Mouse (Mus musculus): ENCODE data around the gene Kdm4b.

Kdm4b gene

DNA sequence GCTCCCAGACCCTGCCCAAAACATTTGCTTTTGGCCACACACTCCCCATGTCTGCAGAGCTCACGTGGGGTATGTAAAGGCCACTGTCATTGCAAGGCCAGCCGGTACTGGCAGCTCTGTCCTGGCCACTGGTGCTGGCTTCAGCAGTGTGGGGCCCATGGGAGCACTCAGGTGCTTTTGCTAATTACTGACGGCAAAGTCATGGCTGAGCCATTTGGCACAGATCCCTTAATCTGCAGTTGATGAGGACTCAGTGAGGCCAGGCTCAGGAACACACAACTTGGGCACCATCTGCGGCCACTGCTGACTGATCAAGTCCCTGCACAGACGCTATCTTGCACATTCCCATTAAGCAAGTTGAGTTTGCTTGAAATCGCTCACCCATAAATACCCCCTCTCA lies 59.0 kb downstream of the Kdm4b start:
- no peak for DNase-seq (ENCODE audit: extremely low read depth, low read depth)

DNA sequence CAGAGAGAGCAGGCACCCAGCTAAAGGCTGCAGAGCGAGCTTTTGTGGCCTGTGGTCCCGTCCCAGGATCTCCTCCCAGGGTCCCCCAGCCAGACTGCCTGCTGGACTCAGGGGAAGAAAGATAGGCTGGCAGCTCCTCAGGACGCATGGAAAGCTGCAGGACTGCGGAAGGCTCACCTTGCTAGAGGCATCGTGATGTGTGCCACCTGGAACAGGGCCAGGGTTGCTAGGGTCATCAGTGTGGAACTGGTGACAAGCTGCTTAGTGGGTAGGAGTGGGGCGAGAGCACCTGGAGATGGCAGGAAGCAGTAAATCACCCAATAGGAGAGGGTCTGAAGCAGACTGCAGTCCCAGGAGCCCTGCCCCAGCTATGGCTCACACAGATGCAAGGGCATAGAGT lies 61.8 kb downstream of the Kdm4b start:
- DNase-seq (ENCODE audit: extremely low read depth, low read depth), result no peak

DNA sequence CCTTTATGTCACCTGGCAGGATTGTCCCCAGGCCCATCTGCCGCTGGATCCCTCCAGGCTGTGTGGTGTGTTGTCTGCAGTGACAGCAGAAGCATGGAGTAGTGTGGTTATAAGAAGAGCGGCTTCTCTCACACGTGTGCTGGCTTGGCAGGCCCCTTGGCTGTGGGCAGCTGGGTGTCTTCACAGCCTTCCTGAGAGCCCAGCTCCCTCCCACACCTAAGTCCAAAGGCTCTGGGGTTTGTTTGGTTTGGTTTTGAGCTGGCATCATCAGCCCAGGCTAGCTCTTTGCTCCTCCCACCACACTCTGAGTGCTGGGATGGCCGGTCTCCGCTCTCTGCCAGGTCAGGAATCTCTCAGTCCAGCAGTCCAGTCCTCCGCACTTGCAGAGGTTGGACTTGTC lies 67.4 kb downstream of the Kdm4b start:
- no peak for DNase-seq (ENCODE audit: extremely low read depth, low read depth)

DNA sequence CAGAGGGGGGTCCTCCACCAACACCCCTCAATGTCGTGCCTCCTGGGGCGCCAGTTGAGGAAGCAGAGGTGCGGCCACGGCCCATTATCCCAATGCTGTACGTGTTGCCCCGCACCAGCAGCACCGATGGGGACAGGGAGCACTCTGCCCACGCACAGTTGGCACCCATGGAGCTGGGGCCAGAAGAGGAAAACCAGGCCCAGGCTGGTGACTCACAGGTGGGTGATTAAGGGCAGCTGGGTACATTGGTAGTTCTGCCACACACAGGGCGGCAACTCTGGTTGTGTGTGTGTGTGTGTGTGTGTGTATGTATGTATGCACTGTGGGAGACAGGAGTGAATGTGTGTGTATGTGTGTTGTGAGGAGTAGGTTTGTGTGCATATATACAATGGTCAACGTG lies 68.0 kb downstream of the Kdm4b start:
- no peak for DNase-seq (ENCODE audit: extremely low read depth, low read depth)

DNA sequence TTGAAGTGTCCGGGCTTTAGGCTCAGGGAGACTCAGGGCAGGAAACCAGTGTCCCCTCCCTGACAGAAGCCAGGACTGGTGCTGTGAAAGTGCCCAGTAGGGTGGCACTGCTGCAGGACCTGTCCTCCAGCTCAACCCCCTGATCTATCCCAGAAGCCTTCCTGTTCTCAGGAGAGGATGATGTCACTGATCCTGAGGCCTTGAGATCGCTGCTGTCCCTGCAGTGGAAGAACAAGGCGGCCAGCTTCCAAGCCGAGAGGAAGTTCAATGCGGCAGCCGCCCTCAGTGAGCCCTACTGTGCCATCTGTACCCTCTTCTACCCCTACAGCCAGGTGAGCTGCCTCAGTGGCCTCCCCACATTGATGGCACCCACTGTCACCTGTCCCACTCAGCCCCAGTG lies 70.2 kb downstream of the Kdm4b start:
- DNase-seq (ENCODE audit: extremely low read depth, low read depth), result no peak

DNA sequence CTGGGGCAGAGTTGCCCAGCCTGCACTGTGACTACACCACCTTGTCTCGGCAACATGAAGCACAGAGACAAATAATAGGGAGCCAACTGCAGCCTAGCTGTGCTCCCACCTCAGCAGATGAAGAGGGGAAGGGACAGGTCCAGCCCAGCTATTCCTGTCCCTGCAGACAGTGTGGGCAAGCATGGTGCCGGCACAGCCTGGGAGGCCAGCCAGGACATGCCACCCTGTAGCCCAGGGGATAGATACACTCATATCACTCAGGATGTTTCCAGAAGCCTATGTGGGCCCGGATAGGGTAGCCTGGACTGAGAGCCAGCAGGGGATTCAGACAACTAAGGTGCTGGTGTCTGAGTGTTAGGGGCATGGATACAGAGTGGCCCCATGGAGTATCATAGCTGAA lies 74.4 kb downstream of the Kdm4b start:
- DNase-seq (ENCODE audit: extremely low read depth, low read depth), result no peak

DNA sequence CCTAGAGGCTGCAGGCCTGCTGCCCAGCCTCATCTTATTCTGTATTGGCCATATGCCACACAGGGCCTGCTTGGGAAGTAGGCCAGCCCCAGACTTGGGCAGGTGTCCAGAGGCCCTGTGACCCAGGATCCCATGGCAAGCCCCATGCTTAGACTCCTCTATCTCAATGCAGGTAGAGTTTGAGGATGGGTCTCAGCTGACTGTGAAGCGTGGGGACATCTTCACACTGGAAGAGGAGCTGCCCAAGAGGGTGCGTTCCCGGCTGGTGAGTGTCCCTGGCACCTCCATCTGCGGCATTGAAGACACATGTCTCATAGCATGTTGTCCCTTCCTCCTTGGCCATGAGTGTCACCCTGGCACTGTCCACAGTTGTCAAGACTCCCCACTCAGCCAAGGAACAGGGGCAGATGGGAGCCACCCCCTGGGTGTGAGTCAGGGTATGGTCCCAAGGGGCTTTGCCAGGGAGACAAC lies 75.2 kb downstream of the Kdm4b start:
- no peak for DNase-seq (ENCODE audit: extremely low read depth, low read depth)

DNA sequence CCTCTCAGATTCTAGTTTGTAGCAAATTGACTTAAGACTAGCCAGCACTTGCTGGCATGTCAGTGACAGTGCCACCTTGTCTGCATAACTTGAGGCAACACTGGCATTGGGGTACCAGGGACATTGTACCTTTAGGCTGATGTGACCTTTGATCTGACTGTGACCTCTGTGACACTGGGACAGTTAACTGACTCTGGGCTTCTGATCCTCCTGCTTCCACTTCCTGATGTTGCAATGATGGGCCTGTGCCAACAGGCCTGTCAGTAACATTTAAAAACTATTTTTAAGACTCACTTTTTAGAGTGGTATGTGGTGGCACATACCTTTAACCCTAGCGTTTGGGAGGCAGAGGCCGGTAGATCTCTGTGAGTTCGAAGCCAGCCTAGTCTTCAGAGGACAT lies 79.5 kb downstream of the Kdm4b start:
- DNase-seq (ENCODE audit: extremely low read depth, low read depth), result no peak

DNA sequence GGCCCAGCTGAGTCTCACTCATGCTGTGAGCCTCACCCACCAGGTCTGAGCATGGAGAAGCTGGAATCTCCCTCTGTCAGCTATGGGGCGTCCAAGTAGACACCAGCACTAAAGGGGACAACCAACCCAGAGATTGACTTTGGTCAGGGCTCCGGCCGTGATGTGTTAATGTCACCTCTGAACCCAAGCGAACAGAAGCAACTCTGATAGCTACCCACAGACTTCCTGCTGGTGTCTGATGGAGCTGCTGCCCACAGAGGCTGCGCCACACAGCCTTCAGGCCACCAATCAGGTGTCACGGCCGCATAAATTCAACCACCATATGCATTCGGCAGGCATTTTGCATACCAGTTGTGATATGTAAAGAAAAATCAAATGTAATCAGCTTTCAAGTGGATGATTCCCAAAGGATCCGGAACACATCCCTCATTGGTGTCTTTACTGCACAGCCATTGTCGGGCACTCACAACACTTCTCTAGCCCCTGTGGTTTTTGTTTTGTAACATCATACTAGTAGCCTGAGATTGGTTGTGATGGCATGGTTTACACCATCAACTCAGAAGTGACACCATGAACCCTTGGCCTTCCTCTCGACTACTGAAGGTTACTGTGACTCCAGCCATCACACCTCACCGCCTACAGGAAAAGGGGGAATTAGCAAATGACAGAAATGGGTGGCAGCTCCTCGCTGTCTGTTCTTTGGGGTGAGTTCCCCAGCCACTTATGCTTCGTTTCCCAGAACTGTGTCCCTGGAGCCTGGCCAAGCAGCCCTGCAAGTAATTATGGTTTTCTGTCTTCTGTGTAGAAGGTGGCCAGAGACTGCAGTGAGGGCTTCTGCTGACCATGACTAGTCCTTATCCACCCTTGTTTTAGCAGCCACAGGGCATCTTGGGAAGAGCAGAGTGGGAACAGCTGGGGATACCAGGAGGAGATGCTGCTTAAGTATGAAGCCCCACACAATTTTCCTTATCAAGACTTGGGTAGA lies 80.3 kb downstream of the Kdm4b start:
- DNase-seq (ENCODE audit: extremely low read depth, low read depth), result no peak

DNA sequence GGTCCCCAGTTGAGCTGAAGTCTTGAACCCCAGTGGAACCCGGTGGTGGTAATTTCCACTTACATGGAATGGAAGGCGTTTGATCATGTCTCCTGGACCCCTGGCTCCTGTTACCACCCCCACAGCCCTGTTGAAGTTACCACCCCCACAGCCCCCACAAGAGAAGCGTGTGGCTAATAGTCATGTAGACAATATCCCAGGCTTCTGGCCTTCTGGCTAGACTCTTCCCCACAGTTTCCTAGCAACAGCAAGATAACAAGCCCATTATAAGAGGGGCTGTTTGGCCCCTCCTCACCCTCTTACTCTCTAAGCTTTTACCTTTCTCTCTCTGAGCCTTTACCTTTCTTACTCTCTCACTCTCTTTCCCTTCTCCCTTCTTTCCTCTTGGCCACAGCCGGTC lies 81.0 kb downstream of the Kdm4b start:
- no peak for DNase-seq (ENCODE audit: extremely low read depth, low read depth)

DNA sequence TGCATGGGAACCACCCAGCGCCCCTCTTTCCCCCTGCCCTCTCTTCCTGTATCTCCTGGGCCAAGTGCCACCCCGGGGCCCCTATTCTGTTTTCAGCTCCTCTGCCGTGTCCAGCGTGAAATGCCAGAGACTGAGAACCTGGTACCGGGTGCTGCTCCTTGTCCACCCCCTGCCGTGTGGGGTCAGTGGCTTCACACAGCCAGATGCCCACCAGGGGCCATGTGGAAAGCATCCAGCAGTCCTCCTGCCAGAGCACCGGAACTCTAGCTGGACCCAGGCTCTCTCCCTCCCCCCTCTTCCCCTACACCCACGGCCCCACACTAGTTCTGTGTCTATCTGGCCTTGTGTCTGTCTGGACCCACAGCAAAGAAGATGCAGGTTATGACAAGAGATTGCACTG lies 81.5 kb downstream of the Kdm4b start:
- DNase-seq (ENCODE audit: extremely low read depth, low read depth), result no peak

DNA sequence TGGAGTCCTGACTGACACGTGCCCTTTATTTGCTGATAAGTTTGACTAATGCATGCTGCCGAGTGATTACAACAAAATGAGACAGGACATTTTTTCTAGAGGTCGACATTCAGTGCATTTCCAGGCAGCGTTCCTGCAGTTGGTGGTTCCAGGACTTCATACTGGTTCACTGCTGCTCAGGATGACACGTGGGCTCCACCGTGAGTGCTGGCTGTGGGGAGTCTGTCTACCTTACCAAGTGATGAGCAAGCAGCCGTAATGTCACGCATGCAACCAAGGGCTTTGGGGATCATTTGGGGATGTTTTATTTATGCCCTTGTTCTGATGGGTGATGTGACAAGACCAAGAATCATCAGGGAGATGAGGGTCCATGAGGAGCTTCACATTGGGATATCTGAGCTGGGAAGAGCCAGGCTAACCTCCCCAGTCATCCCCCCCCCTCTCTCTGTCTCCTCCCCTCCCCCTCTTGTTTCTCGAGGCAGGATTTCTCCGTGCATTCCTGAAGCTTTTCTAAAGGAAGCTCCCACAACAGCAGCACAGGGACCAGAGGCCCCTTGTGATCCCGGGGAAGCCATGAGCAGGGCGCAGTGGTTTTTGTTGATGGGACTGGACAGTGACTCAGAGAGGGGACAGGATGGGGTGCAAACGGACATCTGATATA lies 83.2 kb downstream of the Kdm4b start:
- DNase-seq (ENCODE audit: extremely low read depth, low read depth), result no peak

DNA sequence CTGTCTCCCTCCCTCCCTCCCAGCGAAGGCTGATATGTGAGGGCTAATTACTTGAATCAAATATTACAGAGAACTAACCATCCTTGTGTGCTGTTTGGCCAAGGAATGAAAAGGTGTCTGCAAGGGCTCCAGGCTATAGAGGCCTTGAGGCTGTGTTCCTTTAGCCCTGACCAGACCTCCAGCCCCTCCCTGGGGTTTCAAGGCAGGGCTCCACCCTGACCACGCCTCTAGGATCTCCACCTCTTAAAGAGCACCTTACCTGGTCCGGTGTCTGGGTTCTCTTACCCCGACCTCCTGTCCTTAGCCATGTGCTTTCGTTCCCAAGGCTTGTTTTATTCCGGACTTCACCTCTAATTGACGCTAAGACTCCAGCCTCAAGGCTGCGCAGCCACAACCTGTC lies 83.9 kb downstream of the Kdm4b start:
- no peak for DNase-seq (ENCODE audit: extremely low read depth, low read depth)

DNA sequence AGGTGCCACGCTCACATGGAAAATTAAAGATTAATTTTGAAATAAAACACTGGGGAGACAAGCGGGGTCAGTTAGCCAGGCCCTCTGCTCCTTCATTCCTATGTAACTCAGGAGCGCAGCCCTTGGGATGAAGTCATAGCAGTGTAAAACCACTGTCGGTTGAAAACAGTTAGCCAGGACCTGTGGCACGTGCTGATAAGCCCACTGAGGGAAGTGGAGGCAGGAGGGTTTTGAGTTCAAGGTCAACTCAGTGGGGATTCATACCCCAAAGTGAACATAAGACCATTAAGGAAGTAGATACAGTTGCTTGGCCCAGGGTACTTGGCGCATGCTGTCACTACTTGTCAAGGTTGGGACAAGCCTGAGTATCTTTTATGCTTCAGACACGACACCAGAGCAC lies 85.6 kb downstream of the Kdm4b start:
- peak; percentile 44 for DNase-seq (ENCODE audit: extremely low read depth, low read depth)

DNA sequence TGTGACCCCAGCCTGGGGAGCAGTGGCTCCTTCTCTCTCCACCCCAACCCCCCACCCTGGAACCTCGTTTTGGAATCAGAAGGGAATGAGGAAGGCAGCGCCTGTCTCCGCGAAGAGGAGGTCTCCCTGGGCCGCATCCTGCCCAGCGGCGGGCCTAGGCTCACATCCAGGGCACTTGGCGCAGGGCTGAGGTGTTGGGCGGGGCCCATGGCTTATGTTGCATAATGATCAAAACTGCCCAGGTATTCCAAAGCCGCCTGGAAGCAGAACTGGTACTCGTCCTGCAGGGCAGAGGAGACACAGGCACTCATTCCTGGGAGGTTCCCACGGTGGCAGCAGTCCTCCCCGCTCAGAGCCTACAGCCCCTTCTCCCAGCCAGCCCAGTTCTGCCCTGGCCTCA lies 87.3 kb downstream of the Kdm4b start:
- no peak for DNase-seq (ENCODE audit: extremely low read depth, low read depth)

DNA sequence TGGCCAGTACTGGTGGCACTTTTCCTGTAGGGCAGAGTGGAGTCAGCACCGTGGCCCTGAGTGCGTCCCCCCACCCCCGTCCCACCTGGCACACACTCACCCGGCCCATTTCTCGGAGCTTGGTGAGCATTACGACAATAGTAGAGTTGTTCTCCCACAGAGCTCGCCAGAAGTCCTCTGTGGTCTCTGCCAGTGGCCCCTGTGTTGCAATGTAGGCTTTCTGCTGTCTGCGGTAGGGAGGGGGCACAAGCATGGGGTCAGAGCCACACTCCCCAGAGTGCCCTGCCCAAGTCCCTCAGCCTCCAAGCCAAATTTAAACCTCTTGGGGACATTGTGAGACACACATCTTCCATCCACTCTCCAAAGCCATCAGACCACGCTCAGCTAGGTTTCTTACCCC lies 88.9 kb downstream of the Kdm4b start:
- no peak for DNase-seq (ENCODE audit: extremely low read depth, low read depth)

DNA sequence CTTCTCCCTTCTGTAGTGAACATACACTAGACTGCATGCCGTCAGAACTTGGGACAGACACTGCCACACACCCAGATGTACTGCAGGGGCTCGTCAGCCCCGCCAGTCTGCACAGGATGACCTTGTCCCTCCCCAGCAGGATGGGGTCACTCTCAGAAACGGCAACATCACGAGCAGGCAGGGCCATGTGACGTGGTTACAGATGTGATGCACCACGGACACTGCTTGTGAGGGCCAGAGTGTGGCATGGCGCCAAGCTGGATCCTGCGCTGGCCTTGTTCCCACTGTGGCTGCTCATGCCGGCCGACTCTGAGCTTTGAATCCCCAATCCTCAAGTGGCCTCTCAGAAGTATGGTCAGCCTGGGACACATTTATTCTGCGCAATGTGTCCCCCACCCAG lies 92.4 kb downstream of the Kdm4b start:
- no peak for DNase-seq (ENCODE audit: extremely low read depth, low read depth)

DNA sequence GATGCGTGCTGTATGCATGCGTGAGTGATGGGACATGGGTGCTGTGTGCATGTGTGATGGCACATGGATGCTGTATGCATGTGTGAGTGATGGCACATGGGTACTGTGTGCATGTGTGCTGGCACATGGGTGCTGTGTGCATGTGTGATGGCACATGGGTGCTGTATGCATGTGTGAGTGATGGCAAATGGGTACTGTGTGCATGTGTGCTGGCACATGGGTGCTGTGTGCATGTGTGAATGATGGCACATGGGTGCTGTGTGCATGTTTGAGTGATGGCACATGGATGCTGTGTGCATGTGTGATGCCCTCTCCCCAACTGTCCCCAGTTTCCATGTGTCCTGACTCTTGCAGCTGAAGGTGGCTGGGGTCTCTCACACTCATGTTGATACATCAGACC lies 94.2 kb downstream of the Kdm4b start:
- no peak for DNase-seq (ENCODE audit: extremely low read depth, low read depth)

DNA sequence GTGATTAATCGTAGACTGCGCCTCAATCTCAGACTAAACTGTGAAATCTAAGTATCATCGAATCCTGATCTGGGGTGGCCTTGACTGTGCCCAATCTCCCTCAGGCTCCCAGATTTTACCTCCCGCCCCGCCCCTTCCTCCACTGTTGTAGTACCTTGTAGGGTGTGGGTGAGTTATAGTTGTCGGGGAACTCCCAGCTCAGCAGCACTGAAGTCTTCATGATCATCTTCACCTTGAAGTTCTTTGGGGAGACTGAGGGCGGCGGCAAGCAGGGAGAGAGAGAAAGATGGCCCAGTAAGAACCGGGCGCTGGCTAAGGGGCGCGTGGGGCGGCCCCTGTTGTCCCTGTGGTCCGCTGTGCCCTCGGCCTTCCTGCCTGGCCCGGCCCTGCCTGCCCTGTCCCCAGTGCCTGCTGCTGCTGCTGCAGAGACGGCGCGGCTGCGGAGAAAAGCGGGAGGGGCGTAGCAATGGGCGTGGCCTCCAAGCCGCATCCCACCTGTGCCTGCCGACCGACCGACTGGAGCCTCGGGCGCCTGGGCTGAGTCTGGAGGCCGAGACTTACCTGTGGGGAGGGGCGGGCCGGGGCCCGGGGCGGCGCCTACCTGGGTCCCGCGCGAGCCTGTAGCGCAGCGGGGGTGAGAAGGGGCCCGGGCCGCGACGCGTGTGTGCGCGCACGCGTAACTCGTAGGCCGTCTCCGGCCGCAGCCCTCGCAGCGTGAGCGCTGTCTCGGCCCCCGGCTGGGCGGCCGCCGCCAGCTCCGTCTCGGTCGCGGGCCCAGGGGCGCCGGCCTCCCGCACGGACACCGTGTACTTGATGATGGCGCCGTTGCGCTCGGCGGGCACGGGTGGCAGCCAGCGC lies 99.1 kb downstream of the Kdm4b start:
- no peak for DNase-seq (ENCODE audit: extremely low read depth, low read depth)

DNA sequence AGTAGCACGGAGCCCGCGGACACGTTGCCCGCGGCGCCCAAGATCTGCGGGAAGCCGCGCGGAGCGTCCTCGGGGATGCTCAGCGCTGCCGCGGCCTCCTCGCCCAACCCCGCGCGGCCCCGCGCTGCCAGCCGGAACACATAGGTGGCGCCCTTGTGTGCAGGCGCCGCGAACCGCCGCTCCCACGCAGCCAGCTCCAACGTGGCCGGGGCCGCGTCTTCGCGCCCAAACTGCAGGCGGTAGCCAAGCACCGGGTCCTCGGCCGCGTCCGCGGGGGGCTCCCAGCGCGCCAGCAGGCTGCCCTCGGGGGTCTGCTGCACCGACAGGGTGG lies 99.7 kb downstream of the Kdm4b start:
- no peak for DNase-seq (ENCODE audit: extremely low read depth, low read depth)

DNA sequence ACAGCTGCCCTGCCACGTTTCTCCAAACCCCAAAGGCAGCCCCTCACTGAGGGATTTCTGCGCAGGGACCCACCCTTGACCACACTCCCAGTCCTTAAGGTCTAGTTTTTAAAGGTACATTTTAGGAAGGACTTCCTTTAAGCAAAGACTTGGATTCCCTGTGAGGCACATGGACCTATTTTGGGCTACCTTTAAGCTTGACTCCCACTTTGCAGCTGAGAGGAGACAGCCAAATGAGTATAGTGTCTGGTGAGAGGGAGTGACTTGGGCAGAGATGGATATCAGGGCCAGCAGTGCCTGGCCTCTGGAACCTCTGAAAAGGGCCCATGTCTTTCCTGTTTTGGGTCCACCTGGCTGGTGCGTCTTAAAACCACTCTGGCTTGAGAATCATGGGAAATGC lies 100.1 kb downstream of the Kdm4b start:
- DNase-seq (ENCODE audit: extremely low read depth, low read depth), result no peak

DNA sequence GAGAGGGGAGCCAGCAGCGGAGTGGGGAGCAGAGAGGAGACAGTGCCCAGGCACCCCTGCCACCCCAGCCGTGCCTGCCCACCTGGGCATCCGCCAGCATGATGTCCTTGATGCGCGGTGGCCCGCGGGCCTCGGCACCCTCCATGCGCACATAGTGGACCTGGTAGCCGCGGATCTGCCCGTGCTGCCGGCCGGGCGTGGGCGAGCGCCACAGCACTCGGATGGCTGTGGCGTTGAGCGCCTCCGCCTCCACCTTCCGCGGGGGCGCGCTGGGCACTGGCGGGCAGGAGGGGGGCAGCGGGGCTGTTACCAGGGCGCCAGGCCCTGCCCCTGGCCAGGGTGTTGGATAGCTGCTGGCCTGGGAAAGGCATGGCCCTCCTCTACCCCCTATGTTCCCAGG lies 102.0 kb downstream of the Kdm4b start:
- no peak for DNase-seq (ENCODE audit: extremely low read depth, low read depth)
